Mouse (Mus musculus): ENCODE measurements around the gene Hepacam2.

DNA sequence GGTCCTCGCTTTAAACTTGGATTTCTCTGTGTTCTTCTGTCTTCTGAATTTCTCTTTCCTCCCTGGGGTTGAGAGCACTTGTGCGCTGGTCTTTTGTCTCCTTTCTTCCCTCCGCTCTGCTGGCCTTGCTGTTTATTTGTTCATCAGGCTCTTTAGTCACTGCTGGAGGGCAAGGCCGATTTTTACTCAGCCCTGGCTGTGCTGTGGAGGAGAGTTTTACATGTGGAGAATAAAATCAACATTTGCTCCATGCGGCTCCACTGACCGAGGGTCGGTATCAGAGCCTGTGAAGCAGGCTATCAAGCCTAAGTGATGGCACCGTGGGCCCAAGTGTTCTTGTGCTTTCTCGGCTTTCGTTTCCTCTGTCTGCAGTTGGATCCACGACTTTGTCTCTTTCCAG lies 13.5 kb upstream of the Hepacam2 start:
- TF ChIP-seq CTCF (IDR thresholded peaks at IDR 0.05; ENCODE audit: low read depth): no peak
- no peak for TF ChIP-seq EP300 (optimal IDR thresholded peaks at IDR 0.05)
